Mouse (Mus musculus) thymus, adult 2 months (tissue): ENCODE results near the gene Lsmem1.

ENCODE experiments used
- CTCF ChIP-seq: fragments of 200-500 bp; IDR thresholded peaks from 2 replicates; pipeline ENCODE4 v1.5.1; 2012; ENCODE audit warnings: mild to moderate bottlenecking, control low read depth, low read length, moderate library complexity, borderline replicate concordance; ENCODE audit not compliant: control insufficient read depth, poor library complexity, insufficient read depth; ENCODE audit errors: extremely low read depth
- POLR2A ChIP-seq: fragments of 200-500 bp; IDR thresholded peaks from 2 replicates; pipeline ENCODE4 v1.6.1; 2012; ENCODE audit warnings: mild to moderate bottlenecking, low read length, control low read depth, moderate library complexity; ENCODE audit not compliant: control insufficient read depth, poor library complexity, insufficient read depth; ENCODE audit errors: extremely low read depth

- TF ChIP-seq POLR2A: no peak
- TF ChIP-seq CTCF: 0 out of 2 replicates have a peak, but pooled peaks have one; percentile 12
These were observed 23.2 kb upstream of the Lsmem1 start for GRCm38 (mm10) chr12:40222251-40223081.
